ENCODE assay signal across 14 mouse cellular contexts in the genomic region with DNA sequence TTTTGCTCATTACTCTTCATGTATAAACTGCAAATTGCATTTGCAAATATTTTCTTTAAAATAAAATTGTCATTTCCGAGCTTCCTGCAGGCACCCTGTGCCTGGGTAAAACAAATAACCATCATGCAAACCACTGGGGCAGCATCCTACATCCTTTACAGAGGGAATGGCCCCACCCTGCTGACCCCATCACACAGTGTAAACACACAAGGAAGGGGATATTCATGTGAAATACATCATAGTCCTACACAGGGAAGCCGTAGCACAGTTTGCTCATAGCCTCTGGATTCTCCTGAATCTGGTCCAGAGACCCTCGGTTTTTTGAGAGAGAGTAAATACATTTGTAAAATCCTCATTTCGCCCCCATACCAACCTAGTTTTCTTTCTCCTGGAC.
DNase-seq lines count a peak whose midpoint lies in the region; ATAC-seq and TF ChIP-seq lines count a peak whose summit lies in the region.
"Had no signal": no experiment of that assay in that cellular context is flagged by ENCODE, and none has a peak within 500 bp of the region (broad histone marks: within the 10 kb centered on the region; RNA-seq: fewer than 3 reads in every experiment).

No protein-coding gene starts in this region.

- DNase-seq in heart, postnatal 10 days = no peak
- no peak for DNase-seq in neural tube, embryonic 10.5 days (ENCODE audit: extremely low spot score, low spot score)
- DNase-seq: gastrocnemius, postnatal 10 days; lung, postnatal 10 days; thymus, adult 18-20 months had no signal

- peak overlapping the region; percentile 23; the same call in 1 of the 2 replicates for H3K4me2 ChIP-seq in heart, embryonic 12.5 days
- H3K4me2 ChIP-seq in intestine, embryonic 15.5 days (replicated peaks) = peak overlapping the region; percentile 30; the same call in 1 of the 2 replicates
- H3K4me2 ChIP-seq in intestine, postnatal 0 days (replicated peaks; ENCODE audit: low read depth) = no peak overlapping the region
- no peak overlapping the region for H3K4me2 ChIP-seq in neural tube, embryonic 14.5 days (ENCODE audit: low read depth, low read length)
- H3K4me2 ChIP-seq: limb, embryonic 12.5 days; neural tube, embryonic 12.5 days had no signal

- no peak for ATAC-seq in heart, embryonic 12.5 days (ENCODE audit: insufficient number of reproducible peaks, low FRiP score)
- ATAC-seq in intestine, embryonic 15.5 days = no peak
- ATAC-seq in intestine, postnatal 0 days = no peak
- ATAC-seq in neural tube, embryonic 14.5 days (ENCODE audit: low read depth) = no peak
- no peak for ATAC-seq in inflammation-experienced regulatory T-cells, adult 6 months

- no peak overlapping the region for H3K9ac ChIP-seq in heart, embryonic 12.5 days
- H3K9ac ChIP-seq in intestine, embryonic 15.5 days = no peak overlapping the region
- H3K9ac ChIP-seq in intestine, postnatal 0 days (ENCODE audit: low read depth, low read length) = no peak overlapping the region
- no peak overlapping the region for H3K9ac ChIP-seq in neural tube, embryonic 14.5 days (replicated peaks; ENCODE audit: low read depth, low read length)
- H3K9ac ChIP-seq: kidney, embryonic 15.5 days; limb, embryonic 12.5 days; liver, embryonic 14.5 days; neural tube, embryonic 12.5 days had no signal

- H3K9me3 ChIP-seq in heart, embryonic 12.5 days (replicated peaks) = no peaks in the 10 kb centered on the region
- no peaks in the 10 kb centered on the region for H3K9me3 ChIP-seq in intestine, embryonic 15.5 days
- no peaks in the 10 kb centered on the region for H3K9me3 ChIP-seq in intestine, postnatal 0 days (ENCODE audit: control insufficient read depth)
- no peaks in the 10 kb centered on the region for H3K9me3 ChIP-seq in neural tube, embryonic 14.5 days (ENCODE audit: control insufficient read depth, low read length)
- H3K9me3 ChIP-seq: kidney, embryonic 15.5 days; limb, embryonic 12.5 days; neural tube, embryonic 12.5 days had no signal

- peak overlapping the region; percentile 88 for H3K27ac ChIP-seq in heart, embryonic 12.5 days (ENCODE audit: poor library complexity, severe bottlenecking)
- no peak overlapping the region for H3K27ac ChIP-seq in intestine, embryonic 15.5 days
- no peak overlapping the region for H3K27ac ChIP-seq in intestine, postnatal 0 days (ENCODE audit: low read depth, low read length)
- 0 out of 2 replicates have a peak overlapping the region, but pooled peaks have one; percentile 22 for H3K27ac ChIP-seq in neural tube, embryonic 14.5 days (ENCODE audit: low read depth, low read length)
- H3K27ac ChIP-seq: kidney, embryonic 15.5 days; limb, embryonic 12.5 days; liver, embryonic 14.5 days; neural tube, embryonic 12.5 days had no signal

- H3K36me3 ChIP-seq in heart, embryonic 12.5 days = no peaks in the 10 kb centered on the region
- no peaks in the 10 kb centered on the region for H3K36me3 ChIP-seq in intestine, embryonic 15.5 days
- H3K36me3 ChIP-seq in intestine, postnatal 0 days (ENCODE audit: control insufficient read depth, insufficient read depth) = no peaks in the 10 kb centered on the region
- no peaks in the 10 kb centered on the region for H3K36me3 ChIP-seq in neural tube, embryonic 14.5 days (ENCODE audit: control insufficient read depth, insufficient read depth, low read length)
- H3K36me3 ChIP-seq: kidney, embryonic 15.5 days; limb, embryonic 12.5 days; neural tube, embryonic 12.5 days had no signal

- no peaks in the 10 kb centered on the region for H3K27me3 ChIP-seq in heart, embryonic 12.5 days (replicated peaks)
- H3K27me3 ChIP-seq in intestine, embryonic 15.5 days (replicated peaks) = no peaks in the 10 kb centered on the region
- H3K27me3 ChIP-seq in intestine, postnatal 0 days (replicated peaks; ENCODE audit: control insufficient read depth, insufficient read depth, low read length) = no peaks in the 10 kb centered on the region
- no peaks in the 10 kb centered on the region for H3K27me3 ChIP-seq in neural tube, embryonic 14.5 days (ENCODE audit: control insufficient read depth, insufficient read depth, low read length)
- H3K27me3 ChIP-seq: kidney, embryonic 15.5 days; limb, embryonic 12.5 days; neural tube, embryonic 12.5 days had no signal

- H3K4me3 ChIP-seq in heart, embryonic 12.5 days = no peak overlapping the region
- H3K4me3 ChIP-seq in intestine, embryonic 15.5 days (replicated peaks) = no peak overlapping the region
- H3K4me3 ChIP-seq in intestine, postnatal 0 days (ENCODE audit: low read depth, low read length) = no peak overlapping the region
- H3K4me3 ChIP-seq in neural tube, embryonic 14.5 days (ENCODE audit: low read depth, low read length) = no peak overlapping the region
- H3K4me3 ChIP-seq: kidney, embryonic 15.5 days; limb, embryonic 12.5 days; neural tube, embryonic 12.5 days had no signal

- no peak for TF ChIP-seq CTCF in intestine, postnatal 0 days (IDR thresholded peaks at IDR 0.05; ENCODE audit: low read depth)

- H3K4me1 ChIP-seq in heart, embryonic 12.5 days (replicated peaks) = peaks cover 15% of the 10 kb centered on the region; the same call in 1 of the 2 replicates
- no peaks in the 10 kb centered on the region for H3K4me1 ChIP-seq in intestine, embryonic 15.5 days (replicated peaks)
- H3K4me1 ChIP-seq in intestine, postnatal 0 days (replicated peaks; ENCODE audit: control insufficient read depth, insufficient read depth, low read length) = no peaks in the 10 kb centered on the region
- no peaks in the 10 kb centered on the region for H3K4me1 ChIP-seq in neural tube, embryonic 14.5 days (ENCODE audit: control insufficient read depth, insufficient read depth, low read length)
- H3K4me1 ChIP-seq: limb, embryonic 12.5 days; neural tube, embryonic 12.5 days had no signal

- 75% methylated on average over 4 of the region's 4 CpGs for WGBS in heart, embryonic 12.5 days
- 40% methylated on average over 4 of the region's 4 CpGs for WGBS in intestine, embryonic 15.5 days
- 43% methylated on average over 4 of the region's 4 CpGs for WGBS in intestine, postnatal 0 days
- 70% methylated on average over 4 of the region's 4 CpGs for WGBS in neural tube, embryonic 14.5 days

- intact Hi-C loops in heart, postnatal 10 days (cut with DNase I) = no loop called here

Comparison
In these comparisons a context has a peak if more than half of its experiments do, and no peak if none do; other contexts are left out.
1. H3K4me2 ChIP-seq: peak in heart, embryonic 12.5 days (single experiment) and intestine, embryonic 15.5 days (single experiment); none in intestine, postnatal 0 days (single experiment) and neural tube, embryonic 14.5 days (single experiment).
2. H3K27ac ChIP-seq: peak in heart, embryonic 12.5 days (single experiment) and neural tube, embryonic 14.5 days (single experiment); none in intestine, embryonic 15.5 days (single experiment) and intestine, postnatal 0 days (single experiment).